Mouse (Mus musculus) E14TG2a.4 (cell line): ENCODE results near the gene Fbll1.

Experiments used
- H3K27me3 ChIP-seq: 2 replicates; pipeline ENCODE4 v1.6.1; 2014; ENCODE audit warnings: low read length, control low read depth; ENCODE audit not compliant: insufficient read depth
- H3K36me3 ChIP-seq: 2 replicates; pipeline ENCODE4 v1.6.1; 2014; ENCODE audit warnings: low read length, control low read depth; ENCODE audit not compliant: insufficient read depth
- H3K4me1 ChIP-seq: replicated peaks from 2 replicates; pipeline ENCODE4 v1.6.1; 2014; ENCODE audit warnings: low read depth, low read length, control low read depth
- H3K4me3 ChIP-seq: replicated peaks from 2 replicates; pipeline ENCODE4 v1.5.1; 2014; ENCODE audit warnings: mild to moderate bottlenecking, low read length
- H3K9me3 ChIP-seq: 2 replicates; pipeline ENCODE4 v1.6.1; 2014; ENCODE audit warnings: low read length, control low read depth
- CTCF ChIP-seq: conservative IDR thresholded peaks from 2 replicates; pipeline ENCODE4 v1.5.1; 2014; ENCODE audit warnings: low read length
- NANOG ChIP-seq: IDR thresholded peaks from 2 replicates; pipeline ENCODE4 v1.6.1; 2014; ENCODE audit warnings: borderline replicate concordance, low read length, mixed read lengths
- POU5F1 ChIP-seq: IDR thresholded peaks from 2 replicates; pipeline ENCODE4 v1.6.1; 2014; ENCODE audit warnings: low read length, borderline replicate concordance

Fbll1 gene

DNA sequence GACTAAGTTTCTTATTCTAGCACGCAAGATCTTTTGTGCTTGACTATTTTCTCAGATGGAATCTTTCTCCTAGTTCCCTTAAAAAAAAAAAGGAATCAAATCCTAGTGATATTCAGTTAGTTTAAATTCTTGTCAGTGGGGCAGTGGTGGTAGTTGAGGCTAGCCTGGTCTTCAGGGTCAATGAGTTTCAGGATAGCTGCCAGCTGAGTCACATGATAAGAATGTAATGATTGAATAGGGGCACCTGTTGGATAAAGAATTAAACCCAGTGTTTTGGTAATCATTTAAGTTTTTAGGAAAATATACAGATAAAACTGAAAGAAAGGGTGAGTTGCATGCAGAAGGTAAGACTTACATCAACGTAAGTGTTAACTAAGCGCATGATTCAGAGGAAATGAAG is 23.1 kb downstream of the Fbll1 start:
- H3K4me3 ChIP-seq, result no peak overlapping the region
- no peaks in the 10 kb centered on the region for H3K9me3 ChIP-seq
- H3K36me3 ChIP-seq, result peaks cover 66% of the 10 kb centered on the region
- TF ChIP-seq NANOG (no peak), CTCF (no peak), POU5F1 (no peak)
- H3K4me1 ChIP-seq, result peaks cover 31% of the 10 kb centered on the region
- H3K27me3 ChIP-seq, result no peaks in the 10 kb centered on the region

DNA sequence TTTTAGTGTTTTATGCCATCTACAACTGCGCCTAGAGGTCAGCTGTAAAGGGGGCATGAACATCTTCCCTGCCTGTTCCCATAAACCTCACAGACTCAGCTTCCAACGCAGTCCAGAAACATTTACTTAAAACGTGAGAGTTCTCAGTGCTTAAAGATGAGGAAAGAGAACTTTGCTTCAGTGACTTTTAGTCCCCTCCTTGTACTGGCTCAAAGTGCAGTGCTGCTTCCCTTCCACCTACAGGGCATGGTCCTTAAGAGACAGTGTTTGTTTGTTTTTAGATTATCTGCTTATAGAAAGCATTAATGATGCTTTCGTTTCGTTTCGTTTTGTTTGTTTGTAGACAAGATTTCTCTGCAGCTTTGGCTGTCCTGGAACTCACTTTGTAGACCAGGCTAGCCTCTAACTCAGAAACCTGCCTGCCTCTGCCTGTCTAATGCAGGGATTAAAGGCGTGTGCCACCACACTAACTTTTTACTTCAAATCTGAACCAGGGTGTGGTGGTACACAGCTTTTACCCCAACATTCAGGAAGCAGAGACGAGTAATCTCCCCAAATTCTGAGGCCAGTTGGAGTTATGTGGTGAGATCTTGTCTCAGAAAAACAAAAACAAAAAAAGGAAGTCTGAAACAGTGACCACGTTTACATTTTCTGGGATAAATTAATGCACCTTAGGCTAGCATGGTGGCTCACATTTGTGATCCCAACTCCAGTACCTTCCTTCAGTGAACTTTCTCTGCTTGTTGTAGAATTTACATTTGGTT is 27.8 kb downstream of the Fbll1 start:
- Histone ChIP-seq H3K9me3 (no peaks in the 10 kb centered on the region), H3K4me1 (peaks cover 51% of the 10 kb centered on the region), H3K4me3 (peak overlapping the region; percentile 96), H3K27me3 (peaks cover 2% of the 10 kb centered on the region), H3K36me3 (peaks cover 23% of the 10 kb centered on the region)
- no peak for TF ChIP-seq POU5F1
- no peak for TF ChIP-seq NANOG

GRCm38 (mm10) chr11:35769746-35770437 is 28.8 kb downstream of the Fbll1 start:
- no peak for TF ChIP-seq CTCF
- no peak for TF ChIP-seq NANOG
- TF ChIP-seq POU5F1, result no peak
- peaks cover 4% of the 10 kb centered on the region for H3K27me3 ChIP-seq
- H3K4me1 ChIP-seq, result peaks cover 51% of the 10 kb centered on the region
- H3K9me3 ChIP-seq, result no peaks in the 10 kb centered on the region
- H3K36me3 ChIP-seq, result peaks cover 18% of the 10 kb centered on the region
- peak overlapping the region; percentile 96 for H3K4me3 ChIP-seq

DNA sequence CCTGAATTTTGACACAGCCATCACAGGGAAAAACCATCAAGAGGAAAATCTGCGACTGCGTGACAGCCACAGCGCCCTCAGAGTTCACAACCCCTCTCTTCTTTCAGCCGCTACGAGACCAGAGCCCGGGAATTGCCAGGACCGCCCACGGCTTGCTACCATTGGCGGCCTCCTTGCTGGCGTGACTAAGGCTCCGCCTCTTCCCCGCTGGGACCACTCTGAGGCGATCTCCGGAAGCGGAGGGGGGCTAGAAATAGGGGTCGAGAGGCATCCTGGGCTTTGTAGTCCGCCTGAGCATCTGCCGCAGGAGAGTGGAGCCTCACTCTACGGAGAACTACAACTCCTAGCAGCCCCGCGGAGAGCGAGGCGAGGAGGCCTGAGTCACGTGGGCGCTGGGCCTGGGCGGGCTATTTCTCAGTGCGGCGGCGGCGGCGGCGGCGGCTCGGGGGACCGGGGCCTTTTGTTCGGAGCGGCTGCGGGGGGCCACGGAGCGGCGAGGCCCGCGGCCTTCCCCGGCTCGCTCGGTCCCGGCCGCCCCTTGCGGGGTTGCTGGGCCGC is 29.4 kb downstream of the Fbll1 start, which contains the start of gene Pank3:
TSS of gene Pank3 (plus strand) at position 297 of the 558 bp plus-strand sequence.
- H3K4me1 ChIP-seq, result peaks cover 51% of the 10 kb centered on the region
- peak within 1 kb of the TSS; percentile 96 for H3K4me3 ChIP-seq
- peaks cover 4% of the 10 kb centered on the region for H3K27me3 ChIP-seq
- TF ChIP-seq POU5F1, result no peak
- peak; percentile 10; the same call in 1 of the 2 replicates for TF ChIP-seq NANOG
- H3K36me3 ChIP-seq, result peaks cover 18% of the 10 kb centered on the region
- H3K9me3 ChIP-seq, result no peaks in the 10 kb centered on the region

GRCm38 (mm10) chr11:35766845-35767244 is 31.8 kb downstream of the Fbll1 start:
- peaks cover 32% of the 10 kb centered on the region for H3K4me1 ChIP-seq
- TF ChIP-seq POU5F1, result no peak
- no peak for TF ChIP-seq NANOG
- no peak for TF ChIP-seq CTCF
- no peak overlapping the region for H3K4me3 ChIP-seq
- H3K36me3 ChIP-seq, result peaks cover 7% of the 10 kb centered on the region; the same call in 1 of the 2 replicates
- H3K9me3 ChIP-seq, result no peaks in the 10 kb centered on the region
- H3K27me3 ChIP-seq, result peaks cover 11% of the 10 kb centered on the region

GRCm38 (mm10) chr11:35760627-35761003 is 38.1 kb downstream of the Fbll1 start:
- H3K27me3 ChIP-seq, result peaks cover 27% of the 10 kb centered on the region

DNA sequence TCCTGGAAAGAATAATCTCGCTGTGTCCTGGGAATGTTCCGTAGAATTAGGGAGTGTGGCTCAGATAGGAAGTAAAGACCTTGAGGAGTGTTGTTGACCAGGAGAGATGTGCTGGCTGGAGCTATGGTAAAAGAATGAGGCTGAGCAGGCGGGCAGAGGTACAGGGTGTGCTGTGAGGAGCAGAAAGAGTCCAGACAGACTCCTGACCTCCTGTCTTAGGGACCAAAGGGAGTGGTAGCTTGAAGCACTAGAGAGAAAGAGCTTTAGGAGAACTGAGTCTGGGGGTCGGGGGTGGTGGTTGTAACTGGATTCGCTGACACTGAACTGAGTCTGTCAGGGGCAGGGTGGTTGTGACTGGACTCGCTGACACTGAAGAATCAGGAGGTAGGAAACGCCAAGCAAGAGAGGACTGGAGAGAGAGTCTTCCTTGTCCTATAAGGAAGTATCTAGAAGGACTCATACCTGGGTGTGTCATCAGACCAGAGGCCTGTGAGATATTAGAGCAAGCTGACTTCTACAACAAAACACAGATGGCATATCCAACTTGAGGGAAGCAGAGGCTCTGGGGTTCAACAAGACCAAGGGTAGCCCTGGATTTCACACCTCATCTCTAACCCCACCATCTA is 38.6 kb downstream of the Fbll1 start:
- TF ChIP-seq NANOG (no peak), POU5F1 (no peak), CTCF (no peak)
- peaks cover 12% of the 10 kb centered on the region for H3K4me1 ChIP-seq
- peaks cover 31% of the 10 kb centered on the region for H3K27me3 ChIP-seq
- H3K36me3 ChIP-seq, result no peaks in the 10 kb centered on the region
- H3K9me3 ChIP-seq, result no peaks in the 10 kb centered on the region
- H3K4me3 ChIP-seq, result no peak overlapping the region

More at GRCm38 (mm10) chr11:35760627-35761003, 38.1 kb downstream of the Fbll1 start:
- H3K4me1 ChIP-seq, result peaks cover 12% of the 10 kb centered on the region
- no peaks in the 10 kb centered on the region for H3K9me3 ChIP-seq
- no peak overlapping the region for H3K4me3 ChIP-seq
- H3K36me3 ChIP-seq, result no peaks in the 10 kb centered on the region
- no peak for TF ChIP-seq NANOG
- no peak for TF ChIP-seq CTCF
- no peak for TF ChIP-seq POU5F1
